Mouse (Mus musculus) testis, adult 2 months (tissue): ENCODE results near the gene Ngdn. TPM values are rescaled to one million over a fixed set of nuclear protein-coding genes. Genes with fewer than 3 reads are reported as not detected.
"Not testable (repeated sequence)": the region's sequence is repeated elsewhere in the genome, so short reads cannot be mapped to it uniquely, and the experiment has no call there.

Source experiments
- H3K27ac ChIP-seq: fragments of 200-500 bp; 2 replicates; pipeline ENCODE4 v1.5.1; 2012; ENCODE audit warnings: low read depth, low read length; ENCODE audit not compliant: control insufficient read depth, insufficient read depth
- H3K27me3 ChIP-seq: fragments of 200-500 bp; 2 replicates; pipeline ENCODE4 v1.6.1; 2012; ENCODE audit warnings: mild to moderate bottlenecking, low read length, moderate library complexity; ENCODE audit not compliant: control insufficient read depth, insufficient read depth
- H3K36me3 ChIP-seq: fragments of 200-500 bp; 2 replicates; pipeline ENCODE4 v1.6.1; 2012; ENCODE audit warnings: mild to moderate bottlenecking, low read length; ENCODE audit not compliant: control insufficient read depth, insufficient read depth
- H3K4me1 ChIP-seq: fragments of 200-500 bp; 2 replicates; pipeline ENCODE4 v1.6.1; 2012; ENCODE audit warnings: low read length; ENCODE audit not compliant: control insufficient read depth, insufficient read depth
- H3K4me3 ChIP-seq: fragments of 200-500 bp; 2 replicates; pipeline ENCODE4 v1.5.1; 2012; ENCODE audit warnings: low read depth, mild to moderate bottlenecking, low read length, moderate library complexity, mixed read lengths; ENCODE audit not compliant: control insufficient read depth
- CTCF ChIP-seq: fragments of 200-500 bp; IDR thresholded peaks from 2 replicates; pipeline ENCODE4 v1.5.1; 2012; ENCODE audit warnings: low read depth, mild to moderate bottlenecking, inconsistent platforms, low read length, moderate library complexity; ENCODE audit not compliant: control insufficient read depth, insufficient read depth, insufficient replicate concordance
- POLR2A ChIP-seq: fragments of 200-500 bp; IDR thresholded peaks from 2 replicates; pipeline ENCODE4 v1.6.1; 2012; ENCODE audit warnings: low read depth, mild to moderate bottlenecking, inconsistent platforms, low read length, moderate library complexity; ENCODE audit not compliant: control insufficient read depth
- polyA plus RNA-seq: library from polyadenylated mRNA; depleted of rRNA; stranded (reverse); fragments of >200 nt; gene quantifications from 2 replicates; pipeline ENCODE4 v1.2.3, GENCODE M21; 2012

Gene Ngdn
- polyA plus RNA-seq, 1 experiment = 13.1 TPM

DNA sequence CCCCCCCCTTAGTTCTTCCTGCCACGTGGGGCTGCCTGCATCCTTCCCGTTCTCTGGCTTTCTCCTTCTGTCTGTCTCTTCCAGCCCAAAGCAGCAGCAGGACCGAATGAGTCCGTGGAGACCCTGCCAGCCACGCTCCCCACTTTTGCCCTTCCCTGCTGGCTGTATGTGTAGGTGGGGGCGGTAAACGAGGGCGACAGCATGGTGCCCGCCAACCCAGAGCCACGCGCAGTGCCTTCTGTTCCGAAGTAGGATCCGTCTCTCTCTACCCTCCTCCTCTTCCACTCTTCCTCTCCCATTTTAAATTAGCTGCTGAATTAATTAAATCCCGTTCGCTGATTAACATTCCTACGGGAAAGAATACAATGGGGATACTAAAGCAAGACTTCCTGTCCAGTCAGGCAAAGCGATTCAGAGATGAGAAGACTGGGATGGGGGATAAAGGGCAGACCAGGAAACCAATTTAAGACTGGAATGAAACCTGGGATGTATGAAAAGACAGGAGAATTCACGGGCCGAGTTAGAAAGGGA is 17.5 kb downstream of the Ngdn start:
- TF ChIP-seq POLR2A (no peak), CTCF (no peak)
- Histone ChIP-seq H3K4me3 (peak overlapping the region; percentile 51), H3K27ac (no peak overlapping the region), H3K36me3 (no peaks in the 10 kb centered on the region), H3K4me1 (peaks cover 11% of the 10 kb centered on the region), H3K27me3 (no peaks in the 10 kb centered on the region)

- not testable (repeated sequence) for H3K27me3 ChIP-seq
Measured at GRCm38 (mm10) chr14:55043694-55044093, 28.4 kb downstream of the Ngdn start.

DNA sequence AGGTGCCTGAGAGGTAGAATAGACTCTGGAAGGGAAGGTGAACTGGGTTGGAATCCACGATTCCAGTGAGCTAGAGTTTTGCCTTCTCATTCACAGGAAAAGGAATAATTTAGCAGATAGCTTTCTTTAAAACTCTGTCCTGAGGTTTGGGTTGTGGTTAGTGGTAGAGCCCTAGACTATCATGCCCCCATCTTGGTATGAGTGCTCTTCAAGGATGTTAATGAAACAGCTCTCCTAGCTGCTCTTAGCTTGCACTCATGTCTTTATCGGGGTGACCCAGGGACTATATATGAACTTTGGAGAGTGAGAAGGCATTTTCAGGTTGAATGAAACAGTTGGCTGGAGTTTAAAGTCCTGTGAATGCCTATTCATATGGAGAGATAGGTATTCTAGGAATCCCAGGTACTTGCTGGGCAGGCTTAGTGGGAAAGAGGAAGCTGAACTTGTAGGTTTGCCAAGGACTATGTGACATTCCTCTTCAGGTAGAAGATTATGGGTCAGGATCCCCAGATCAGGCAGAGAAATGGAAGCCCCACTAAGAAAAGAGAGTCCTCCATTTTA is 32.8 kb downstream of the Ngdn start:
- Histone ChIP-seq H3K36me3 (no peaks in the 10 kb centered on the region), H3K27me3 (no peaks in the 10 kb centered on the region), H3K27ac (no peak overlapping the region), H3K4me3 (no peak overlapping the region), H3K4me1 (no peaks in the 10 kb centered on the region)
- TF ChIP-seq POLR2A (no peak), CTCF (no peak)

More at GRCm38 (mm10) chr14:55043694-55044093, 28.4 kb downstream of the Ngdn start:
- H3K4me3 ChIP-seq, H3K4me1 ChIP-seq, H3K27ac ChIP-seq, H3K36me3 ChIP-seq: not testable (repeated sequence)

GRCm38 (mm10) chr14:55052496-55052895 is 37.2 kb downstream of the Ngdn start:
- Histone ChIP-seq H3K27me3 (no peaks in the 10 kb centered on the region), H3K4me3 (no peak overlapping the region), H3K4me1 (no peaks in the 10 kb centered on the region), H3K36me3 (no peaks in the 10 kb centered on the region), H3K27ac (no peak overlapping the region)
- no peak for TF ChIP-seq CTCF
- TF ChIP-seq POLR2A = no peak

GRCm38 (mm10) chr14:55053050-55053449 is 37.8 kb downstream of the Ngdn start:
- Histone ChIP-seq H3K27me3 (no peaks in the 10 kb centered on the region), H3K36me3 (no peaks in the 10 kb centered on the region), H3K4me1 (no peaks in the 10 kb centered on the region), H3K27ac (no peak overlapping the region), H3K4me3 (no peak overlapping the region)
- TF ChIP-seq POLR2A (no peak), CTCF (no peak)

DNA sequence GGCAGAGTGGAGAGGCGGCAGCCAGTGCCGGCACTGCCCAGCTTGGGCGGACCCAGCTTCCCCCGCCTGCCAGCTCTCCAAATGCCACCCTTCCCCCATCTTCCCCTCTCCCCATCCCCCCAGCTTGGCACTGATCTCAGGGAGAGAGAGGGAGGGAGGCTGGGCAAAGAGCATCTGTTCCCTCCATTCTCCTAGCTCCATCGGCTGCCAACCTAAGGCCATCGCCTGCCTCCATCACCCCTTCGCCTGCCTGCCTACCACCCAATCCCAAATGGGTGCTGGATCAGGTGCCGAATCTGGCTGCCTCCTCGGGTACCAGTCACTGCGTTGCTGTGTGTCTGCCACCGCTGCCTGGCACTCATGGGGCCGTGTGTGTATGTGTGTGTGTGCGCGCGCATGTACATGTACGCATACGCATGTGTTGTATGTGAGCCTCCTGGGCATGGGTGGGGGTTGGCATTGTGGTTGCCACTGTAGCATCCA is 38.5 kb downstream of the Ngdn start:
- Histone ChIP-seq H3K4me1 (no peaks in the 10 kb centered on the region), H3K27ac (no peak overlapping the region), H3K27me3 (no peaks in the 10 kb centered on the region), H3K36me3 (no peaks in the 10 kb centered on the region), H3K4me3 (no peak overlapping the region)
- TF ChIP-seq POLR2A = no peak
- no peak for TF ChIP-seq CTCF

GRCm38 (mm10) chr14:55054191-55054749 is 39.0 kb downstream of the Ngdn start:
- Histone ChIP-seq H3K27me3 (no peaks in the 10 kb centered on the region), H3K4me3 (no peak overlapping the region), H3K36me3 (no peaks in the 10 kb centered on the region), H3K27ac (no peak overlapping the region), H3K4me1 (no peaks in the 10 kb centered on the region)
- TF ChIP-seq CTCF (no peak), POLR2A (no peak)
